Mouse (Mus musculus) limb, embryonic 14.5 days (tissue): ENCODE results near the gene Dok3. TPM values are rescaled to one million over a fixed set of nuclear protein-coding genes. Genes with fewer than 3 reads are reported as not detected.

Experiments used
- ATAC-seq: fragments of 200-750 bp; cut with Nextera tagmentation; 2 replicates; pipeline ENCODE4 v1.8.0; 2017; ENCODE audit warnings: low read depth, moderate number of reproducible peaks, moderate TSS enrichment; ENCODE audit not compliant: low FRiP score
- DNase-seq: peaks from one replicate; pipeline ENCODE4 v3.0.0-alpha.2; 2015; ENCODE audit warnings: low spot score
- H3K27ac ChIP-seq: fragments of 300-500 bp; sonication (generic); replicated peaks from 2 replicates; pipeline ENCODE4 v1.5.1; 2014; ENCODE audit warnings: low read depth, mild to moderate bottlenecking, low read length, moderate library complexity, mixed read lengths
- H3K27me3 ChIP-seq: fragments of 300-500 bp; sonication (generic); 2 replicates; pipeline ENCODE4 v1.6.1; 2014; ENCODE audit warnings: low read length, mixed read lengths; ENCODE audit not compliant: control insufficient read depth, insufficient read depth
- H3K36me3 ChIP-seq: fragments of 300-500 bp; sonication (generic); 2 replicates; pipeline ENCODE4 v1.6.1; 2014; ENCODE audit warnings: mild to moderate bottlenecking, low read length, moderate library complexity, mixed read lengths; ENCODE audit not compliant: control insufficient read depth, insufficient read depth
- H3K4me1 ChIP-seq: fragments of 300-500 bp; sonication (generic); 2 replicates; pipeline ENCODE4 v1.6.1; 2014; ENCODE audit warnings: antibody characterized with exemption, low read length, mixed read lengths; ENCODE audit not compliant: control insufficient read depth, insufficient read depth
- H3K4me2 ChIP-seq: fragments of 300-500 bp; sonication (generic); replicated peaks from 2 replicates; pipeline ENCODE4 v1.6.1; 2014; ENCODE audit warnings: low read depth, mild to moderate bottlenecking, low read length, moderate library complexity; ENCODE audit not compliant: severe bottlenecking
- H3K4me3 ChIP-seq: fragments of 300-500 bp; sonication (generic); replicated peaks from 2 replicates; pipeline ENCODE4 v1.5.1; 2014; ENCODE audit warnings: low read length
- H3K9ac ChIP-seq: fragments of 300-500 bp; sonication (generic); 2 replicates; pipeline ENCODE4 v1.6.1; 2014; ENCODE audit warnings: mild to moderate bottlenecking, low read depth, low read length, moderate library complexity; ENCODE audit not compliant: severe bottlenecking
- H3K9me3 ChIP-seq: fragments of 300-500 bp; sonication (generic); 2 replicates; pipeline ENCODE4 v1.6.1; 2016; ENCODE audit warnings: low read length; ENCODE audit not compliant: control insufficient read depth
- POLR2A ChIP-seq: fragments of 200-500 bp; IDR thresholded peaks from 2 replicates; pipeline ENCODE4 v1.8.0; 2012; ENCODE audit warnings: inconsistent platforms, mild to moderate bottlenecking, moderate library complexity, borderline replicate concordance; ENCODE audit not compliant: insufficient read depth, insufficient read length; ENCODE audit errors: extremely low read depth
- WGBS: fragments of 180-500 bp; shearing (Covaris S2); extraction: QIAGEN DNeasy Blood & Tissue Kit; methylation state at CpG from one replicate; pipeline ENCODE4 v1.1.7; 2014; 5-methylcytosine and 5-hydroxymethylcytosine counted together
- polyA plus RNA-seq, 2 experiments: library from polyadenylated mRNA; depleted of rRNA in 1 of 2; stranded (reverse) in 1 of 2; unstranded in 1 of 2; fragments of >200 nt; fragmentation: Nextera tagmentation in 1 of 2; extraction: Ambion mirVana in 1 of 2; gene quantifications; 2 replicates each; pipeline versions ENCODE4 v1.2.1 to v1.2.3; 2012 to 2014

The Dok3 gene
- polyA plus RNA-seq, 2 experiments = 4.4 to 9.1 TPM

GRCm38 (mm10) chr13:55525733-55526553 is 3.2 kb downstream of the Dok3 start:
- Histone ChIP-seq H3K9ac (no peak overlapping the region), H3K27me3 (no peaks in the 10 kb centered on the region), H3K4me3 (no peak overlapping the region), H3K4me1 (no peaks in the 10 kb centered on the region), H3K27ac (no peak overlapping the region), H3K9me3 (no peaks in the 10 kb centered on the region), H3K36me3 (peaks cover 18% of the 10 kb centered on the region), H3K4me2 (no peak overlapping the region)
- TF ChIP-seq POLR2A = no peak
- WGBS = 78% methylated on average over 16 of the region's 16 CpGs
- ATAC-seq (no peak), DNase-seq (no peak)

DNA sequence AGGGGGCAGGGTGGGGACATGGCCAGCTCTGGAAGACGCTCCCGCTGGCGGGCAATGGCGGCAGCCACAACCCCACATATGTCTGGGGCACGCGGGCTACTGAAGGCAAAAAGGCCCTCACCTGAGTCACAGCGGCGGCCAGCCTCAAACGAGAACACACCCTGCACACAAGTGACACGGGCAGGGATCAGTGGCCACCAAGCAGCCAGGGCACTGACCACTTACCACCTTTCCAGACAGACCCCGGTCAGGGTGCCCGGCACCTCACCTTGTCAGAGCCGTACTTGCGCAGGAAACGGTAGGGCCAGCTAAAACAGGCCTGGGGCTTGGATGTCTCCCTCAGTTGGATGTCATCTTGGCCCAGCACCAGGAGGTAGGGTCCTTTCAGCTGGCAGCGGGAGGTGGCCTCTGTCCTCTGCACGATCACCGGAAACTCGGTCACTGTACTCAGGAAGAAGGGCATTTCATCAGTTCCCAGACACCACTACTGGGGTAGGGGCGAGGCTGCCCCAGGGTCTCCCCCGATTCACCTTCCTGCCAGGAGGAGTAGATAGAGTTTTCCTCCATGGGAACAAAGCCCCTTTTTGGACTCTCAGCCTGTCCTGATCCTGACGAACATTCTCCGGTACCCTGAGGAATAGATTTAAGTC is 5.0 kb downstream of the Dok3 start:
- Histone ChIP-seq H3K9ac (no peak overlapping the region), H3K27ac (no peak overlapping the region), H3K27me3 (no peaks in the 10 kb centered on the region), H3K4me2 (no peak overlapping the region), H3K9me3 (no peaks in the 10 kb centered on the region), H3K4me1 (no peaks in the 10 kb centered on the region), H3K36me3 (peaks cover 1% of the 10 kb centered on the region; the same call in 1 of the 2 replicates), H3K4me3 (no peak overlapping the region)
- no peak for DNase-seq
- WGBS = 89% methylated on average over 23 of the region's 23 CpGs
- no peak for TF ChIP-seq POLR2A
- ATAC-seq = no peak

DNA sequence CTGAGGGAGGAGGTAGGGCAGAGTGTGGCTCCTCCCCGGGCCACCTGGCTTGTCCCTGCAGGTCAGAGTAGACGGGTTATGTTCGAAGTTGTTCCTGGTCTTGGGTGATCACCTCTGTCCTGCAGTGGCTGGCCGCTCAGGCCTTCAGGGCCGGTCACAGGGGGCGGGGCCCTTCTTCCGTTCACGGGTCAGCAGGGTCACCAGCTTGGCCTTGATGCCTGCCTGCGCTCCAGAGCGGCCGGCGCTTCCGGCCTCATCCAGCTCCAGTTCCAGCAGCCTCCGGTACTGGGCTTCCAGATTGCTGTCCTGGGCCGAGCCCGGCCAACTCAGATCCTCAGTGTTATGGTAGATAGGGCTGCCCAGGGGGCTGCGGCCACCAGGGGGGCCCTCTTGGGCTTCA is 5.8 kb downstream of the Dok3 start:
- H3K27me3 ChIP-seq = no peaks in the 10 kb centered on the region
- no peak for TF ChIP-seq POLR2A
- H3K4me3 ChIP-seq = no peak overlapping the region
- no peak overlapping the region for H3K27ac ChIP-seq
- no peaks in the 10 kb centered on the region for H3K9me3 ChIP-seq
- no peak overlapping the region for H3K4me2 ChIP-seq
- no peak overlapping the region for H3K9ac ChIP-seq
- DNase-seq (no peak), ATAC-seq (no peak)
- WGBS = 57% methylated on average over 17 of the region's 17 CpGs
- no peaks in the 10 kb centered on the region for H3K36me3 ChIP-seq
- no peaks in the 10 kb centered on the region for H3K4me1 ChIP-seq

DNA sequence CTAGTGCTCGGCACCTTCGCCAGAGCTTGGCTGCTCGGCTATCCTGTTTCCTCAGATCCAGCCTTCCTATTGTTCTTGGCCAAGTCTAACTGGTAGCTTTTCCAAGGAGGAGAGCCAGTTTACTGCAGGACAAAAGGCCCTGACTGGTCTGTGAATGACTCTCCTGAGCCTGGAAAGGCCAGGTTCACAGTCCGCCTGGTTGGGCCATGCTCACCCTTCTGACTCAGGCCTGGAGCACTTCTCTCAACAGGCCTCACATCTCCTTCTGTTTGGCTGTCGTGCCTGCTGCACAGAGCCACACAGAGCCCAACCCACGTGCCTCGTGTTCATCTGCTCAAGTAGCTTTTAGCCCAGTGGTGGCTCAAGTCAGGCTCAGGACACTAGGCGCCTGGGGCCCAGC is 6.4 kb downstream of the Dok3 start:
- Histone ChIP-seq H3K4me1 (no peaks in the 10 kb centered on the region), H3K9ac (no peak overlapping the region), H3K9me3 (no peaks in the 10 kb centered on the region), H3K4me2 (no peak overlapping the region), H3K4me3 (no peak overlapping the region), H3K27ac (no peak overlapping the region), H3K27me3 (no peaks in the 10 kb centered on the region), H3K36me3 (no peaks in the 10 kb centered on the region)
- no peak for TF ChIP-seq POLR2A
- ATAC-seq = no peak
- 70% methylated on average over 8 of the region's 8 CpGs for WGBS
- no peak for DNase-seq

- TF ChIP-seq POLR2A = no peak
- no peak overlapping the region for H3K27ac ChIP-seq
- no peak overlapping the region for H3K4me3 ChIP-seq
- no peak overlapping the region for H3K4me2 ChIP-seq
- DNase-seq (no peak), ATAC-seq (no peak)
- no peaks in the 10 kb centered on the region for H3K36me3 ChIP-seq
- no peaks in the 10 kb centered on the region for H3K9me3 ChIP-seq
- H3K4me1 ChIP-seq = no peaks in the 10 kb centered on the region
- WGBS = 77% methylated on average over 4 of the region's 4 CpGs
- no peaks in the 10 kb centered on the region for H3K27me3 ChIP-seq
- no peak overlapping the region for H3K9ac ChIP-seq
These were observed 9.5 kb downstream of the Dok3 start for GRCm38 (mm10) chr13:55519606-55520005.
